Mouse (Mus musculus): ENCODE measurements around the gene Mast2.
A peak's percentile ranks its signal among the peaks of the same experiment; 100 is the strongest.

Gene Mast2

GRCm38 (mm10) chr4:116464126-116464981 is at the start of gene Mast2:
TSS of gene Mast2 (minus strand) at chr4:116464183.
- DNase-seq = peak; percentile 84

DNA sequence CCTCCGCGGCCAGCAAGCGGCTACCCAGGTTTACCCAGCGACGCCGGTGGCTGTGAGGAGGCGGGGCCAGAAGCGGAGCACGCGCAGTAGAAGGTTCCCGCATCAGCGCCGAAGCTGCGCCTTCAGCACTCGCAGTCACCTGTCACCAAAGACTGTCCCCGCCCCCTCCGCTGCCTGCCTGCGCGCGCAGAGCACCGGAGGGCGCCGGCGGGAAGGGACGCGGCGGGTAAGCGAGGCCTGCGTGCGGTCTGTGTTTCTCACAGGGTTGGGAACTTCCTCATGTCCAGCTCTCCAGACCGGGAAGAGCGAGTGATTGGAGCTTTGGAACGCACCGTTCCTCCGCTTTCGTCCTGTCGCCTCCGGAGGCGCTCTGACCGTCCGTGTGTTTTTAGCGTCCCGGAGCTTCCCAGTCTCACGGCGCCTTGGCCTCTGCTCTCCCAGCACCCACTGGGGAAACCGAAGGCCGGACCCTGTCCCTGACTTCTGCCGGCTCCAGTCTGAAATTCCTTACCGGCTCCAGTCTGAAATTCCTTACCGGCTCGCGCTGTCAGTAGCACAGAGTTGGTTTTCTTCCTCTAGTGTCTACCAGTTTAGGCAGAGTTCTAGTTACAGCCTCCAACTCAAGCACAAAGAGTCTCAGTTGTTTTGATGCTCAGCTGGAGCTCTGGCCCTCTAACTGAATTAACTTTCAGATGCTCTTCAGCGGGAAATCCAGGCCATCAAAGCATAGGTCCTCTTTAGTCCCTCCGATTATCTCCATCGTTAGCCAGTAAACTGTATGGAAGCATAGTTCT is 43.6 kb upstream of the Mast2 start, which contains the start of gene Ipp:
Ipp (plus strand) TSS at position 125 of the 794 bp plus-strand sequence.
- peak; percentile 98 for DNase-seq

DNA sequence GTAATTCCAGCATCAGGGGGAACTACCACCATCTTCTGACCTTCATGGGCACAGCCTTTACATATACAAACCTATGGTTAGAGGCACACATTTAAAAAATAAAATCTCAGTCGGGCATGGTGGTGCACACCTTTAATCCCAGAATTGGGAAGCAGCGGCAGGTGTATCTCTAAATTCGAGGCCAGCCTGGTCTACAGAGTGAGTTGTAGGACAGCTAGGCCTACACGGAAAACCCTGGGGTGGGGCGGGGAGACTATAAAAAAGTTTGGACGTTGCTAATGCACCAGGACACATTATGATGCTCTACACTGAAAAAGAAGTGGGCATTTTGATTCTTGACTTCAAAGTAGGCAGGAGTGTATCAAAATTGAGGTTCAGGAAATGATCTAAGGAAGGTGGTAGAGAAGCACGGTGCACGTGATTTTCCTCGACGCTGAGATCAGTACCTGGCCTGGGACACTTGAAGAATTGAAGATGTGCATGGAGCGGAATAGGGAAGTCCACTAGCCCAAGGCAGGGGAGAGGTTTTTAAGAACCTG is 43.0 kb upstream of the Mast2 start:
- DNase-seq = peak; percentile 42

DNA sequence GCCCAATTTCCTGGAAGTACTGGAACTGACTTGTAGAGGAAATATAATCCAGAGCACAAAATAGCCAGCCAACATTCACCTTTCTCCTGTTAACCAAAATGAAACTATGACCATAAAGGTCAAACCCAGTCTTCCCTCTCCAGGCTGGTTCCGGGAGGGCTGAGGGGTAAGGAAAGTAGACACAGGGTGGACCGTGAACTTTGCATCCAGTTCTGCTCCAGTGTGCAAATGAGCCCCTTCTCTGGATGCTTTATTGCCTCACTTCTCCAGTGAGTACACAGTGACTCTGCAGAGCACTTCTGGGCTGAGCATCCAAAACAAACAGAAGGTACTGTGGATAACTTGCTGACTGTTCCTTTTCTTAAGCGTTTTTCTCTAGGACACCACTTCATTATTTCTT is 36.0 kb upstream of the Mast2 start:
- DNase-seq = no peak

GRCm38 (mm10) chr4:116493646-116494045 is 29.7 kb upstream of the Mast2 start:
- no peak for DNase-seq

DNA sequence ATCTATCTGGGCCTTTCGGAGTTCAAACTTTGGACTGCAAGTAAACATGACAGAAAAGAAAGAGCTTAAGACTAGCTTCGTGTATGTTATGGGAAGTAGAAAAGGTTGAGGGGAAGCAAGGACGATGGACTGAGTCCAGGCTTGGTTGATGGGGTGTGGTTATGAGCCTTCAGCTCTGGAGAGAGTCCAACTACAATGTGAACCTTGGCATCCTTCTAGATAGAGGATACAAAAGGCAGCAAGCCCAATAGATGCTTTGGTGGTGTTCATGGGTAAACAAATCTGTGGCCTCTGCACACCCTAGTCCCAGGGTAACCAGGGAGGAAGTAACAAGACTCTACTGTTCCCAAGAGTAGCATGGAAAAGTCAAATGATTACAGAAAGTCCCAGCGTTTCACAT is 28.5 kb upstream of the Mast2 start:
- no peak for DNase-seq

DNA sequence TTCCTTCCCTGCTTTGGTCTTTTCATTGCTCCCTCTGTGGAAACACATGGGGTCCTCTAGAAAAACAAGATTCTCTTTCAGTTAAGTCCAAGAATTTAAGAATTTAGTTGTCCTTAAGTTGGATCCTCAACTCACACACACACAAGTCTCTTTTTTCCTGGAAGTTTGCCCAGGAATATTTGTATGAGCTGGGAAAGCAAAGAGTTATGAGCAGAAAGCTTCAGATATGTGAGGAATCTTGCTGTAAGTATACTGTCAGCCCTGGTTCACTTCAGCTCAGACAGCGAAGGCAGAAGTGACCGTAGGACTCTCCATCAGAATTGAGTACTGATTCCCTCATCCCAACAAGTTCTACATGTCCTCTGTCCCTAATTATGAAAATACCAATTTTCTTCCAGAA is 27.9 kb upstream of the Mast2 start:
- DNase-seq = no peak

GRCm38 (mm10) chr4:116491119-116491536 is 27.1 kb upstream of the Mast2 start:
- no peak for DNase-seq

DNA sequence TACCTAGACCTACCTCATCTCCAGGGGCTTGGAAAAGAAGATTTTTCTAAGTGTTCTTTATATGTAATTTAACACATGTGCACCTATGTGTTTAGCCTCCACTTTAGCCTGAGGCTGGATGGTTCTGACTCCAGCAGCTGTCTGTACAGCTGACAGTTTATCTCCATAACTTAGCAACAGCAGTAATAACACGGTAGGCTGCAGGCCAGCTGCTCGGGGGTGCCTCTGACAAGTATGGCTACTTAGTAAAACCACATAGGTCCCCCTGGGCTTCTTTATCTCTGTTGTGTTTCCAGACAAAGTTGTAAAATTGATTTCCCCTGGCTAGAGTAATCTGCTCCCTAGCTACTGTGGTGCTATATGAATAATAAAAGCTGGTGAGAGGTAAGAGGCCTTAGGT is 19.5 kb upstream of the Mast2 start:
- DNase-seq = no peak

DNA sequence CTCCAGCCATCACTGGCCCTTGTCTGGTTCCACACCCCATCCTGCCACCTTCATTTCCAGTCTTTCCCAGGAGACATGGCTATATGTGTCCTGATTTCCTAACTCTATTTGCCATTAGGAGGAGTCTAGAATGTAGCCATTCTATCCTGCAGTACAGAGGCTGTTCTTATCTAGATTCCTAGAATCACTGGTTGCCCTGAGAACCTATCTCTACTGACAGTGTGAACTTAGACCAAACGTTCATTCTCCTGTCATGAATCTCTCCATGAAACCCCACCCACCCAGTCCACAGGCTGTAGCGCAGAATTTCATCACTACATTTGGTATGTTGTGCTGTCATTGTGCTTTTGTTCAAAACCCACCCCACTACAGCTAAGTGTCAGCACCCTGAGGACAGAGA is 17.3 kb upstream of the Mast2 start:
- DNase-seq = no peak

- DNase-seq = peak; percentile 63
Observed at GRCm38 (mm10) chr4:116463231-116464125, 505 bp downstream of the Mast2 start.

DNA sequence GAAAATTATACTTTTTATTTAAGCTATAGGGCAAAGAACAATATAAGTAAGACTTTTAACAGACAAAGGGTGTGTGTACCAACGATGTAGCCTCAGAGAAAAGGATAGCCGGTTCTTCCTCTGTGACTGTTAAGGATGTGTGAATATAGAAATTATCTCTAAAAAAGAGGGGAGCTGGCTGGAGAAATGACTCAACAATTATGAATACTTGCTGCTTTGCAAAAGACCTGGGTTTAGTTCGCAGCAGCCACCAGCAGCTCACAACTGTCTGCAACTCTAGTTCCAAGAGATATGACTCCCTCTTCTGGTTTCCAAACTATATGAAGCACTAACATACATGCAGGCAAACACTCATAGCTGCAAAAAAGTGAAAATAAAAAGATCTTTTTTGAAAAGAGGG is 2.0 kb downstream of the Mast2 start:
- DNase-seq = no peak

GRCm38 (mm10) chr4:116451553-116451952 is 12.4 kb downstream of the Mast2 start:
- DNase-seq = no peak

DNA sequence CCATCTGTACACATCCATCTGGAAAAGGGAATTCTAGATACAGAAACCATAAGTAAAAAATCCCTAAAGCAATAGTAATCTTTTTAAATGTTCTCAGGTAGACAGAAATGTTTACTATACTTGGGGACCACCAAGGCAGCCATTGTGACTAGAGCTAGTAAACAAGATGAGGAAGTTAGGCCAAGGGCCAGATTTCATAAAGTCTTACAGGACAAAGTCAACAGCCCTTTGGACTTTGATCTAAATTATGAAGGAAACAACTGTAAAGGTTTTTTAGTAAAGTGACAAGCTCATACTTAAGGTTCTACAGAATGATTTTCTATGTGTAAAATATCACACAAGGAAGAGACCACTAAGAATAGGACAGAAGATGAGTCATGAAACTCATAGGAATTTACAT is 14.0 kb downstream of the Mast2 start:
- DNase-seq = no peak

GRCm38 (mm10) chr4:116448673-116449072 is 15.3 kb downstream of the Mast2 start:
- DNase-seq = peak; percentile 68

DNA sequence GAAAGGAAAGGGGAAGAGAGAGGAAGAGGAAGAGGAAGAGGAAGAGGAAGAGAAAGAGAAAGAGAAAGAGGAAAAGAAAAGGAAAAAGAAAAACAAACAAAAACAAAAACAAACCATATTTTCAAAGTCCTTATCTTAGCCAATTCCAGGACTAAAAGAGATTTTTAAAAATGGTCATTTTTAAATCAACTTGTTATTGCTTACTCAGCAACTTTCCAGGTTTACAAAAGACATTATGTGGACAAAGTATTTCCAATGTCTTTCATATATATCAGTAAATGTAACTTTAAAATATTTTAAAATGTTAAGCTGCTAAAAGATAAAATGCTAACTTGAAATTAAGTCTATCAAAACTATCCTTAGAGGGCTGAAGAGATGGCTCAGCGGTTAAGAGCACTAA is 24.6 kb downstream of the Mast2 start:
- no peak for DNase-seq

DNA sequence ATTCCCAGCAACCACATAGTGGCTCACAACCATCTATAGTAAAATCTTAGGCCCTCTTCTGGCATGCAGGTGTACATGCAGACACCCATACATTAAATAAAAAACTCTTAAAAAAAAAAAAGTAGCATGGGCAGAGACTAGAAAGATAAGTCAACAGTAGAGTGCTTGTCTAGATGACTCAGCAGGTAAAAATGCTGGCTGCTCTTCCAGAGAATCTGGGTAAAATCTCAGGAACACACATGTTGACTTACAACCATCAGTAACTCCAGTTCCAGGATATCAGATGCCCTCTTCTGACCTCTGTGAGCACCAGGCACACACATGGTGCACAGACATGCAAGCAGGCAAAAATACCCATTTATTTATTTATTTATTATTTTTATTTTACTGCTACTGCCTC is 25.4 kb downstream of the Mast2 start:
- DNase-seq = no peak

GRCm38 (mm10) chr4:116435626-116436025 is 28.4 kb downstream of the Mast2 start:
- peak; percentile 24 for DNase-seq

DNA sequence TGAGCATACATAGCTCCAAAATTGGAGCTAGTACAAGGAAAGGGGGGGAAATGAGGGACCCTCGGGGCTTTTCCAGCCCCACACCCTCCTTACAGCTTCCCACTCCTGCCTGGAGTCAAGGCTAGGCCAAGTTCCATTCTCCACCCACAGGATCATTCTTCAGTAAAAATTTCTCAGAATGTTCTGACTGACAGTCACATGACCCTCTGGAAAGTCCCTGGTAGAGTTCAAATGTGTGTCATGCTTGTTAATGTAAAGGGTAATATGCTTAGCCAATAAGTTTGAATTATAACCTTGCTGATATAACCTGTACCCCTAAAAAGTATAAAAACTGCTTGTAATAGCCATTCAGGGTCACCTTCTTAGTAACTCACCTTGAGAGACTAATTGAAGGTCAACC is 41.8 kb downstream of the Mast2 start:
- no peak for DNase-seq

DNA sequence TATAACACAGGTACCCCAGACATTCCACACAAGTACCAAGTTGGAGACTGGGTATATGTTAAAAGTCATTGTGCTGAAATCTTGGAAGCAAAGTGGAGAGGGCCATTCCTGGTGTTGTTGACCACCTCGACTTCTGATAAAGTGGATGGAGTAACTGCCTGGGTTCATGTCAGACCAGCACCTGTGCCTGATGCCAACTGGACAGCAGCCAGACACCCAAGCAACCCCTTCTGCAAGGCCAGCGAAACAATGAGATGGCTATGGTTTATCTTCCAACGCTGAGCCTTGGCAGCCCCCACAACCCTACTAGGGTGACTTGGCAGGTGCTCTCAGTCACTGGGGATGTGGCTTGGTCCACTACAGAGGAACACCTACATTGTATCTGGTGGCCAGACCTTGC is 42.8 kb downstream of the Mast2 start:
- DNase-seq = no peak

DNA sequence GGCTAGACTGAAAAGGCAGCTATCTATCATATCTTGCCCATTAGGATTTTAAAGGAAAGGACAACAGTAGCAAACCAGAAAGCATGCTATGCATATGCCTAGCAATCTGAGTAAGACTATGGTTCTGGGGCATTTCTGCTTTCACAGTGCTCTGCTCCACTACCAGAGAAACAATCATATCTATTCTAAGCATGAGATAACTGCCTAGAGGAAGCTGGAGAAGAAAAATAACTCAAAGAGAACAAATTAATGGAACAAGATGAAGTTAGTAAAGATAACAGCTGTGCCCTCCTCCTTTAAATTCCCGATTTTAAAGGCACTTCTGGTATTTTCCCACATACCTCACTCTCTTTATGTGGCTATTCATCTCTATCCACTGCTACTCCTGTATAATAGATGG is 51.0 kb downstream of the Mast2 start:
- DNase-seq = no peak

GRCm38 (mm10) chr4:116411401-116411800 is 52.6 kb downstream of the Mast2 start:
- DNase-seq = no peak

DNA sequence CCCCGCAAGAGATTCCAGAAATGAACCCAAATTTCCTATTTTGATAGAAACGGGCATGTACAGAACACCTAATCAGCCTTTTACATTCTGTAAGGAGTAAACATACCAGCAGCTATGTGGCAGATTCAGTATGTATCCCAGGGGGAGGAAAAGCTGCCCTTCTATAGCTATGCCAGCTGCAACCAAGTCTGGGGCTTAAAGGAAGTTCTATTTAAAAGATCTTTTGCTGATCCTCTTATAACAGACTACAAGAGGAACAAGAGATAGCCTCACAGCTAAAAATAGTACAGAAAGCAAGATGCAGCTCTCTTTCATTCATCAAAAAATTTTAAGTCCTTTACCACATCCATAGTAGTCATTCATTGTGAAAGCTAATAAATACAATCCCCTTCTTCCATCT is 57.3 kb downstream of the Mast2 start:
- no peak for DNase-seq
